Mouse (Mus musculus) erythroblast, adult 5-6 weeks (primary cell): Measurements from ENCODE around the gene Mrpl57. TPM values are rescaled to one million over a fixed set of nuclear protein-coding genes. Genes with fewer than 3 reads are reported as not detected.
"Not testable (repeated sequence)": the region's sequence is repeated elsewhere in the genome, so short reads cannot be mapped to it uniquely, and the experiment has no call there.

Experiments
- ATAC-seq: replicated peaks from 2 replicates; pipeline ENCODE4 v1.8.0; 2016; ENCODE audit warnings: moderate number of reproducible peaks, mild to moderate bottlenecking, moderate TSS enrichment, inconsistent platforms; ENCODE audit not compliant: poor library complexity, low FRiP score, severe bottlenecking
- total RNA-seq, 2 experiments: library from RNA; stranded (forward) in 1 of 2; stranded (reverse) in 1 of 2; fragments of 150-400 nt in 1 of 2; fragments of 200-764, 138-1000 nt in 1 of 2; gene quantifications; 2 replicates each; pipeline versions ENCODE4 v1.2.3 to v1.2.4; 2015 to 2017; ENCODE audit warnings: low replicate concordance in 2 of 2

Mrpl57 gene
- total RNA-seq, 2 experiments from 2014 or later, result 4.0 to 10.4 TPM

DNA sequence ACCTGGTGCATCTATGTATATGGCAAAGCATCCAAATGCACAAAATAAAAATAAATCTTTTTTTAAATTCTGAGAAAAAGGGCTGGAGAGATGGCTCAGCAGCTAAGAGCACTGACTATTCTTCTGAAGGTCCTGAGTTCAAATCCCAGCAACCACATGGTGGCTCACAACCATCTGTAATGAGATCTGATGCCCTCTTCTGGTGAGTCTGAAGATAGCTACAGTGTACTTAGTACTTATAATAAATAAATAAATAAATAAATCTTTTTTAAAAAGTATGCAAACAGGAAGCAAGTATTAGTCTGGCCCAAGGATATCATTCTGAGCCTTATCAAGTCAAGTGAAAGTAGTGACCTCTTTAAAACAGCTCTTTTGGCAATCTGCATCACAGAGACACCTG, 30.0 kb downstream of the Mrpl57 start:
- ATAC-seq, result not testable (repeated sequence)

DNA sequence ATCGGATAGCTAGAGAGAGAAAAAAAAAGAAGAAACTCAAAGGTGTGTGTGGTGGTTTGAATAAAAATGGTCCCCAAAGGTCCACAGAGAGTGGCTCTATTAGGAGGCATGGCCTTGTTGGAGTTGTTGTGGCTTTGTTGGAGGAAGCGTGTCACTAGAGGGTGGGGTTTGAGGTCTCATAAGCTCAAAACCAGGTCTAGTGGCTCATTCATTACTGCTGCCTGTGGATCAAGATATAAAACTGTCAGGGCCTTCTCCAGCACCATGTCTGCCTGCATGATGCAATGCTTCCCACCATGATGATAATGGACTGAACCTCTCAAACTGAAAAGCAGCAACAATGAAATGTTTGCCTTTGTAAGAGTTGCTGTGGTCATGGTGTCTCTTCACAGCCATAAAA, 32.6 kb downstream of the Mrpl57 start:
- no peak for ATAC-seq

DNA sequence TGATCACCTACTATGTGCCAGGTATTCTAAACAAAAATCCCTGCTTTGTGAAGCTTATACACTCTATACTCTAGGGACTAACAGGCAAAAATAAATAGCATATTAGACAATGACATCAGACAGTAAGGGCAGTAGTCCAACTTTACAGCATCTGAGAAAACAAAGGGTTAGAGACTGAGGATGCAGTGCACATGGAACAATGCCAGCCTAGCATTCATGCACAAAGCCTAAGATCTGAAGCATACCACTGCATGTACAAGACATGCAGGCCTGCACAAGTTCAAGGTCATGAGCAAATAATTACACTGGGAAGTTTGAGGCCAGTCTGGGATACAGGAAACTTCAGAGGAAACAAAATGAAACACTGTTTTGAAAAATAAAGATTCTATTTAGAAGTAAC, 33.5 kb downstream of the Mrpl57 start:
- no peak for ATAC-seq

DNA sequence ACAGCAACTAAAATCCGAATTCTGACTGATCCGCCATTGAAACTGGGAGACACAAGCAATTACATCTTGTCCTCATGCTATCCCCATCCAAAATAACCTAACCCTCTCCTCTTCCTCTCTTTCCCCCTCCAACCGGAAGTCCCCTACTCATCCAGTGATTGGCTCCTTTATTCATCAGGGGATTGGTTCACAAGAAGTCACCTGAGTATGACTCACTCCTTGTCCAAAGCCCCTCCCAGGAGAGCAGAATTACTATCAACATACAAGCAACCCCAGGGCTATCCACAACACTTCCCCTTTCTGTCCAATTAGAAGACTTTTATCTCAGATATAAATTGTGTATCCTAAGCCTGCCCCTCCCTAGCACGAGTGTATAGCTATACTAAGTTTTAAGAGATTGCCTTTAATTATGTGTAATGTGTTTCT, 36.0 kb downstream of the Mrpl57 start:
- no peak for ATAC-seq

DNA sequence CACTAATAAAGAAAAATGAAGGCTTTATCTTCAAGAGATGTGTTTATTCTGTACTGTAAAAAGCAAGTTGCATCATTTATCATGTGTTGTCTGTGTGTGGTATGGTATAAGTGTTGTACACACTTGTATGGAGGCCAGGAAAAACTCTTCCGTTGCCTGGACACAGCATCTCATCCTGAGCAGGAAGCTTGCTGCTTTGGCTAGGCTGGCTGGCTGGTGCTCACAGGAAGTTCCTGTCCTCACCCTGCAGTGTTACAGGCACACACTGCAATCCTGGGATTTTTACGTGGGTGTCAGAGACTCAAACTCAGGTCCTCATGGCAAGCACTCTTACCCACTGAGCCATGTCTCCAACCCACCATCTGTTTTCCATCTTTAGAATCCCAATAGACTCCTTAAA, 37.1 kb downstream of the Mrpl57 start:
- ATAC-seq, result no peak

DNA sequence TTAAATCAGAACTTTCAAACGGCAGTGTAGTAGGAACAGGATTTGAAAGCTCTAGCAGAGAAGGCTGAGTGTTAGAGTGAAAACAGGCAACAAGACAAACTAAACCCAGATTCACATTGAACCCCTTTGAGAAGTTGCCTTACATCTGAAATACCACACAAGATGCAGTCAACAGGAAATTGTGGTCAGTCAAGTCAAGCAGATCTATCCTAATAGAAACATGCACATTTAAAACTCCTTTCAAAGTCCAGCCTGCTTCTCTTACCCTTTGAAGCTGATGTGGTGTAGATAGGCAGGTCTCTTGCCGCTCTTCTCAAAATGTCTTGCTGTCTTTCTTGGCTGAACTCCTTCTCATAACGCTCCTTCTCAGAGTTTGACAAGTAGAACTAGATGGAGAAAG, 39.2 kb downstream of the Mrpl57 start:
- ATAC-seq, result no peak

DNA sequence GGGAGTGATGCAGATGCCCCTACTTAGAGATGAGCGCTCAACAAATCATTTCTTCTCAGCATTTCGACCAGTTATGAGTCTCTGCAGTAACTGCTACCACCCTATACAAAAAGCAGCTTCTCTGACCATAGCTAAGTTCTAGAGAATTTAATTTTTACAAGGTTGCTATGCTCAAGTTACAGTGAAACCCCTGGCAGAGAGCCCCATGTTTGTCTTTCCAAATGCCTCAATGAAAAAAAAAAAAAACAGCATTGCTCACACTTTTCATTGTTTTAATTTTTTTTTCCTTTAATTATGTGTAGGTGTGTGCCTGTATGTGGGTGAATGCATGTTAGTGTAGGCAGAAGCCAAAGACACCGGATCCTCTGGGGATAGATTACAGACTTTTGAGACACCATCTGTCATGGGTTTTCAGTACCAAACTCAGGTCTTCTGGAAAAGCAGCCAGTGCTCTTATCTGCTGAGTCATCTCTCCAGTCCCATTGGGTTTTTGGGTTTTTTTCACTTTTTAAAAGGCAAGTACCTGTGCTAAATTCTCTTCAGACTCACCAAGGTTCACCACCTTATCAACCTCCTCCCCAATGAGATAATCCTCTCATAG, 40.7 kb downstream of the Mrpl57 start:
- no peak for ATAC-seq

DNA sequence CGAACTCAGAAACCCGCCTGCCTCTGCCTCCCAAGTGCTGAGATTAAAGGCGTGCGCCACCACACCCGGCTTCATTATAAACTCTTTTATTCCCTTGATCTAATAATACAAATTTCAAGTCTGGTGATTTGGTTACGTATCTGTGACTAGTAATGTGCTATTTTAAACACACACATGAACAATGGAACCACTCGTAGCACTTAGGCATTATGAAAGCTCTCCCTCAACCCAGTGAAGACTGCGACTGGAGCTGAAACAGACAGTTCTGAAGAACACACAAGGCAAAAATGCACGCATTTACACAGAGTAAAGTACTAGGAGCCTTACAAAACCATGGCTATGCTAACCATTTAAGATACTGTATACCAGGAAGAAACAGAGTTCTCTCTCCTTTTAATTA, 51.9 kb downstream of the Mrpl57 start:
- no peak for ATAC-seq

Other genes starting within 250 kb of the Mrpl57 start
- gene Xpo4, start 160.8 kb upstream of the Mrpl57 start, total RNA-seq (2015; ENCODE audit: low replicate concordance), result 13.1 and 15.7 TPM in 2 replicates
- 26.1 and 51.7 TPM in 2 replicates for gene Xpo4, start 160.8 kb upstream of the Mrpl57 start, total RNA-seq (2017; ENCODE audit: low replicate concordance)
- not detected in 2 replicates for gene Gm49361, start 80.1 kb upstream of the Mrpl57 start, total RNA-seq (2015; ENCODE audit: low replicate concordance)
- not detected in 2 replicates for gene Gm49361, start 80.1 kb upstream of the Mrpl57 start, total RNA-seq (2017; ENCODE audit: low replicate concordance)
- gene Lats2, start 67.8 kb upstream of the Mrpl57 start, total RNA-seq (2015; ENCODE audit: low replicate concordance), result 6.3 and 7.9 TPM in 2 replicates
- gene Lats2, start 67.8 kb upstream of the Mrpl57 start, total RNA-seq (2017; ENCODE audit: low replicate concordance), result 9.9 and 16.0 TPM in 2 replicates
- gene Sap18, start 28.1 kb upstream of the Mrpl57 start, total RNA-seq (2015; ENCODE audit: low replicate concordance), result 35.7 and 47.8 TPM in 2 replicates
- 4.3 and 16.0 TPM in 2 replicates for gene Sap18, start 28.1 kb upstream of the Mrpl57 start, total RNA-seq (2017; ENCODE audit: low replicate concordance)
- gene Ska3, start within 50 bp of the Mrpl57 start, total RNA-seq (2015; ENCODE audit: low replicate concordance), result 10.4 and 16.7 TPM in 2 replicates
- 8.9 and 16.1 TPM in 2 replicates for gene Ska3, start within 50 bp of the Mrpl57 start, total RNA-seq (2017; ENCODE audit: low replicate concordance)
- gene Zdhhc20, start 64.0 kb downstream of the Mrpl57 start, total RNA-seq (2015; ENCODE audit: low replicate concordance), result 11.3 and 12.5 TPM in 2 replicates
- gene Zdhhc20, start 64.0 kb downstream of the Mrpl57 start, total RNA-seq (2017; ENCODE audit: low replicate concordance), result 8.6 and 10.7 TPM in 2 replicates
- gene Micu2, start 173.0 kb downstream of the Mrpl57 start, total RNA-seq (2015; ENCODE audit: low replicate concordance), result 13.8 and 15.7 TPM in 2 replicates
- gene Micu2, start 173.0 kb downstream of the Mrpl57 start, total RNA-seq (2017; ENCODE audit: low replicate concordance), result 38.3 and 41.3 TPM in 2 replicates
- not detected in 2 replicates for gene Fgf9, start 244.3 kb downstream of the Mrpl57 start, total RNA-seq (2015; ENCODE audit: low replicate concordance)
- not detected in 2 replicates for gene Fgf9, start 244.3 kb downstream of the Mrpl57 start, total RNA-seq (2017; ENCODE audit: low replicate concordance)